Mouse (Mus musculus) cerebellum, adult 9-11 months (tissue): Measurements from ENCODE around the gene Ccin.

Experiments
- DNase-seq: peaks from one replicate; pipeline ENCODE4 v3.0.0; 2022

Gene Ccin

DNA sequence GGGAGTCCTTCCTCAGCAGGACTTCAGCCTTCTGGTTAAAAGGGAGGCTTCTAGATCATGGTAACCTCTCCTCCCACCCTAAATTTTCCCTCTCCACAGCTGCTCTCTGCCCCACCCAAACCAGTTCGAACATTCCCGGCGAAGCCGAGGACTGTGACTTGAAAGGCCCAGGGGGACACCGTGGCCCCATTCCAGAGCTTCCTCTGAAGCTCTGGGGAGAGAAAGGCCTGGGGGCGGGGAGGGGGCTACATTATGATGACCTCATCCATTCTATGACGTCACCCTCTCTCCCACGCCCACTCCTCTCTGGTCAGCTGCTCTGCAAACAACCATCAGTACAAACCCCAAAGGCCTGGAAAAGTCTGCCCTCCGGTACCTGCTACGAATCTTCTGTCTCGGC is at the start of gene Ccin:
TSS of gene Ccin (plus strand) at position 303 of the 400 bp plus-strand sequence.
- DNase-seq: no peak

DNA sequence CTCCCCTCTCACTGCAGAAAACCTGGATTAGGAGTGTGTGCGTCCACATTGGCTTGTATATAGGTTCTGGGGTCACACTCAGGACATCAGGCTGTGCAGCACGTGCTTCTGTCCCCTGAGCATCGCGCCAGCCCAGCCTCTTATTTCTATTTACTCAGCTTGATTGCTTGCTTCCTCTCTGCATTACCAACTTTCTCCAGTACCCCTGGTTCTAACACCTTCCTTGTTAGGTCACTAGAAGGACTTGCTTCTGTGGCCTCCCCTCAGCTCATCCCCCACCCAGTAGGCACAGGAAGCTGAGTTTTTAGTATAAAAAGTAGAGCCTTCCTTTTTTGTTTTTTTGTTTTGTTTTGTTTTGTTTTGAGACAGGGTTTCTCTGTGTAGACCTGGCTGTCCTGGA is 47.1 kb upstream of the Ccin start:
- DNase-seq: no peak

DNA sequence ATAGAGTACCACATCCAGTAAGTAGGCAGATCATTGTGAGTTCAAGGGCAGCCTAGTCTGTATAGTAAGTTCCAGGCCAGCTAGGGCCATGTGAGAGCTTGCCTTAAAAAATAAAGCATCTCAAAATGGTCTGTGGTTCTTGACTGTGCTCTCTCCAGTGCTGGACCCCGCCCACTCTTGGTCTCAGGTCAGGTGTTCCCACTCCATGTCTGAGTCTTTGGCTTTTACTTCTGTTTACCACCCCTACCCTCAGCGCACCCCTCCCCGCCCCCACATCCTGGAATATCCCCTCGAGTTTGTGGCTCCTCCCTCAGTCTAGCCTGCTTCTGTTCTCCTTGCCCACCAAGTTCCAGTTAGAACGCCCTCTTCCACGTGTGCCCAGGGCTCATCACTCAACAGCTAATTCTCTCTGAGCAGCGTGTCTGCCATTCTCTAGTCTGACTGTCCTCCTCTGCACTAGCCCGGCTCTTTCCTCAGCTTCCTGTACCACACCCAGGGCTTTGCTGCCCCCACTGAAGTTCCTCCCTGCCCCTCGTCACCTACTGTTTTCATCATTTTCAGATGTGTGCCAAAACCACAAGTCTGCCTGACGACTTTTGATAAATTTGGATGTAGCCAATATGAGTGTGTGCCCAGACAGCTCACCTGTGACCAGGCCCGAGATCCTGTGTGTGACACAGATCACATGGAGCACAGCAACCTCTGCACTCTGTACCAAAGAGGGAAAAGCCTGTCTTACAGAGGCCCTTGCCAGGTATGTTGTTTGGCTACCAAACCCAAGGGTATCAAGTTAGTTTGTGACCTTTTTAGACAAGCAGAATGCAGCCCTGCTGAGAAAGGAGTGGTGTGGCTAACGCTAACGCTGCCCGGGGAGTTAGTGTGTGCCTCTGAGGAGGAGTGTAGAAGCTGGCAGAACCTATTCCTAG is 46.3 kb upstream of the Ccin start:
- no peak for DNase-seq

DNA sequence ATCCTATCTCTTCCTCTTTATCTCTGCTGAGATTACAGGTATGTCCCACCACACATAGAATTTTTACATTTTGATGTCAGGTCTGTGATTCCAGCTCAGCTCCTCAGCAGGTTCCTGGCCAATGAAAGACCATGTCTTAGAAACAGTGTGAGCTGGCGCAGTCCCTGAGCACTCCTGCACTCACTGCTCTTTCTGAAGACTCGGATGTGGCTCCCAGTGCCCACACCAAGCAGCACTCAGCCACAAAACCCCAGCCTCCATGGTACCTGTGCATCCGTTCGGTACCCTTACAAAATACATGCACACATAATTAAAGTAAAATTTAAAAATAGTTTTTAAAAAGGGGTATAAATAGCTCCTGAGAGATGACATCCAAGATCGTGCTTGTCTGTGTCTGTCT is 42.0 kb upstream of the Ccin start:
- DNase-seq: no peak

DNA sequence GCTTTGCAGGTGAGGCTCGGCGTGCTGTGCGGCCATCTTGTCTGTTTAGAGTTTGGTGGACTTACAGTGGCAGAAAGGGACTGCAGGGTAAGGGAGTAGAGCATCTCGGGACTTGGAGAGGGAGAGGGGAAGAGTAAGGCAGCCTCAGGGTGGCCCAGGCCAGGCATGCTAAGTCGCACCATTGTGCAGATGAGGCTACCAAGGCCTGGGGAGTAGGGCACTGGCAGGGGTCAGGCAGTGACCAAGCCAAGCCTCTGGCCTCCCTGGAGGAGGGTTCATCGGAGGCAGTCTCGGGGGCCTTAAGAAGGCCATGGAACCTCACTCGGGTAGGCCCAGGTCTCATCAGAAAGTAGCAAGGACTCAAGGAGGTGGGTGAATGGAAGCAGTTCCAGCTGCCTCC is 40.9 kb upstream of the Ccin start:
- no peak for DNase-seq

DNA sequence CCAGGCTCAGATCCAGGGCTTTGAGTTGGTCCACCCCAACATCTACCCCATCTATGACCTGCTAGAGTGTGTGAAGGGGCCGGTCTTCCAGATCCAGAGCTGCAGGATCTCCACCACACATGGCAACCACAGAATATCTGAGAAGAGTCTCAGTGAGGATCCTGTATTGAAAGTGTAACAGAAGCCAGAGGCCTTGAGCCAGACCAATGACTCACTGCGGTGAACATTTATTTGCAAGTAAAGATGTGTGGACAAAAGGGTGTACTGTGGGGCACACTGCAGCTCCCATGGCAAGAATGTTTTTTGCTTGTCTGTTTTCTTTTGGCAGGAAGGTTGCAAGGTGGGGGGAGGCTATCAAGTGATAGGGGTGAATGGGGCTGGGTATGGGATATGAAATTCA is 35.7 kb upstream of the Ccin start:
- DNase-seq: no peak

DNA sequence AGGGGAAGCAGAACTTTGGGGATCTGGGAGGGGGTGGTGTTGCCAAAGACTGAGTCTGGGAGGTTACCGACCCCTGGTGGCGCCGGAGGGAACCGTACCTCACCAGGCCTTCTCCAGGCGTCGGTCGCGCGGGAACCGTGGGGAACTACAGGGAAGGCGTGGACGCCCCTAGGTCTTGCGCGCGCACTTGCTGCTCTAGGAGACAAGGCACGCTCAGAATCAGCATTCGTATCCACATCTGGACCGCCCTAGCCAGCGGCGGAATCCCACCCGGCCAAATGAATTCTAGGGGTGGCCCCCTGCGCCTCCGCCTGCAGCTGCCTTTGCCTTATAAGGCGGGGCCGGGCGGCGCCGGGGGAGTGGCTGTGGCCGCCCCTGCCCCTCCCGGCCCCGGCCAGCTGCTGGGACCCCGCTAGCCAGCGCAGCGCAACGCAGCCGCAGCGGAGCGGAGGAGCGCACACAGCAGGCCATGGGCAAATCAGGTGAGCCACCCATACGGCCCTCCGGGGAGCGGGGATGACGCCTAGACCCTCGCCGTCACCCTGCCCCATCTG is 25.9 kb upstream of the Ccin start, which contains the start of gene Glipr2:
TSS of gene Glipr2 (plus strand) at position 110 of the 554 bp plus-strand sequence.
- peak; percentile 8 for DNase-seq

DNA sequence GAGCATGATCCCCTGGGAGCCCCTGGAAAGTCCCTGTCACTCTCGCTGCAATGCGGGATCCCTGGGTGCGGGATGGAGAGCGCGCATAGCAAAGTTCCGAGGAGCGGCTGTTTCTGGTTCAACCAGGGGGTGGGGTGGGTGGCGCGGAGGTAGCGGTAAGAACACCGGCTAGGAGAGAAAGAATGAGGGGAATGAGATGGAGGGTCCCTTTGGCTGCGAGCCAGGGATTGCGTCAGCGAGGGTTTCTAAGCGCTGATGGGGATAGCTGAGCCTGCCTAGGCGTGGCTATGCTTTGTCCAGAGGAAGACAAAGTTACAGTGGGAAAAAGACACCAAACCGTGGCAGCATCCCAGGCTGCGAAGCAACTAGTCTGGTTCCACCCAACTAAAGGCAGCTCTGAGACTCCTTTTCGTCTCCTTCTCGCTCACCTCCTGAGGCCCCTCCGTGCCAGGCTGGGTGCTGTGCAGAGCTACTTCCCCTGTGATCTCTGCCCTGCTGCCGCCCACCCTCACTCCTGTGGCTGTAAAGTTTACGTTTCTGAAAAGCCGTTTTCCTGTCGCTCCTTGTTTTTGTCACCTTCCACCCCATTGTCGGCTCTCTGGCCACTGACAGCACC is 25.3 kb upstream of the Ccin start:
- no peak for DNase-seq

DNA sequence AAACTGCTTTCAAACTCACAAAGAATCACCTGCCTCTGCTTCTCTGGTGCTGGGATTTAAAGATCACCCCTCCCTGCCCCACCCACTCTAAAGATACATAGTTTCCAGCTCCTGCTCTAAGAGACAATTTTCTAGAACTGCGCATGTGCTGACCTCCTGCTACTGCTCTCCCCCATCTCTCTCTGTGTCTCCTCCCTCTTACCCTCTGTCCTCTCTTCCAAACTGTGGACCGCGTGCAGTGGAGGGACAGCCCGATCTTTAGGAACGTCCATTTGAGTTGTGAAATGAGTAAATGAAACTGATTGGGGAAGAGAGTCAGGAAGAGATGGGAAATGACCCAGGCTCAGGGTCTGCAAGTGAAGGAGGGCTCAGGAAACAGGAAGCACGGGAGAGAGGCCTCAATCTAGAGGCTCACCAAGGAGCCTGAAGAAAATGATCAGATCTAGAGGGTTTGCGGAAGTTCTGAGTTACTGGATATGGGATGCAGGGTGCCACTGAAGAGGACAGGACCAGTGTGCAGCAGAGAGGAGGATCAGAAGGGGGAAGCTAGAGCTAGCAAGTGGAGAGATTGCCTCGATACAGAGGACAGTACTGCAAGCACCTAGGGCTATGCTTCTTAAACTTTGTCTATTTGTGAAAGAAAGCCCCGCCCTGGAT is 23.6 kb upstream of the Ccin start:
- DNase-seq: no peak

DNA sequence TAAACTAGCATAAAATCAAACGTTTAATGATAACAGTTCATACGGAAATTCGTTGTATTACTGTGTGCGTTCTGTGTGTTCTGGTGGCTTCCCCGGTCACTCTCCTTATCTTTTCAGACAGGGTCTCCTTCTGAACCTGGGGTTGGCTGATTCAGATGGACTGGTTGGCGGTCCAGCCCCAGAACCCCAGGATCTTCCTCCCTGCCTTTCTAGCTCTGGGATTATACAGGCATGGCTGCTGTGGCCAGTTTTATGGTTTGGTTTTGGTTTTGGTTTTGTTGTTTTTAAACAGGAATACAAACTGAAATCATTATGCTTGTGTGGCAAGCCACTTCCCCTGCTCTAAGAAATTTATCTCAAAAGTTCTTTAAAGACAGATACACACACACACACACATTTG is 23.1 kb upstream of the Ccin start:
- DNase-seq: no peak

DNA sequence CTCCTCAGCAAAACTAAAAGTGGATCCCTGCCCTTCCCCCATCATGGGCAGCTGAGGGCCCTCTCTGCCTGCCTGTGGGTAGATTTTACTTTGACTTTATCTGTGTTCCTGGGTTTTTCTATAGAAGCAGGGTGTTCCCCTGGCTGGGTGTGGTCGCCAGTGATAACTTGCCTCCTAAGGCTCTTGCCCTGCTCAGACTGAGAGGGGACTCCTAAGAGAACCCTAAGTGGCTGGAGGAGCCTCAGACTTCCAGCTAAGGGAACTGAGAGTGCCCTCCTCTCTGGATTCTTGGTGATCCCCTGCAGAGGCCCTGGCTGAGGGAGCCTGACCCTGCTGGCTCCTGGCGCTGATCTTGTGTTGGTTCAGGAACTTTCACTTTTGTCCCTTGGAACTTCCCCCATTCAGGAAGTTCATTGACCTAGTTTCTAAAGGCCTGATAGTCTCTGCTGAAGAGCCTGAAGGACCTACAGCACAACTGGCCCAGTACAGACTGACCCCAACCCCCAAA is 18.9 kb upstream of the Ccin start:
- DNase-seq: no peak

DNA sequence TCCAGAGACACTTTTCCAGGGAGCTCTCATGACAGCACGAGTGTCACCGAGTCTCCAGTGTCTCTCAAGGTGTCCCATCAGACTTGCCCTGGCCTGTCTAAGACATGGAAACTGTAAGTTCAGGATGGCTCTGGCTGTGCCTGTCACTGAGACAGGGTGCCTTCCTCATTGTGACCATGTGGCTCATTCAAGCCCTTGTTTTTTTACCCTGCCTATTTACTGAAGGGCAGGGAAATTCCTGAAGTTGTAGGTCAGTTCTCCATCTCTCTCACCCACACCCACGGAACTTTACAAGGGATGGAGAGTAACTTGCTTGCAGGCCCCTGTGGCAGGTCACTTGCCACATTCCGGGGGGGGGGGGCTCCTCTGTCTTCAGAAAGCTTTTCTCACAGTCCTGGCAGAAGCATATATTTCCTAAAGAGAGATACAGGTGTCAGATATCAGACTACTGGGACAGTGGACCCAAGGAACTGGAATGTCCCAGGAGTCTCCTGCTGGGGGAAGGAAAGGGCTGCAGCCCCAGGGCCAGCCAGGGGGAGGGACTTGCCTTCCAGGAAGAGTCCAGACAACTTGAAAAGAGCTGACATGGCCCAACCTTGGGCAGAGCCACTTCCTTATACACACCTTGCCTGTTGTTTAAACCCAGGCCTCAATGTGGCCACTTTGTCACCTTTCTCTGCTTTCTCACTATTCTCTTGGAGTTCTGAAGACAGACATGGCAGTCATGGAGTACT is 18.2 kb upstream of the Ccin start:
- no peak for DNase-seq

DNA sequence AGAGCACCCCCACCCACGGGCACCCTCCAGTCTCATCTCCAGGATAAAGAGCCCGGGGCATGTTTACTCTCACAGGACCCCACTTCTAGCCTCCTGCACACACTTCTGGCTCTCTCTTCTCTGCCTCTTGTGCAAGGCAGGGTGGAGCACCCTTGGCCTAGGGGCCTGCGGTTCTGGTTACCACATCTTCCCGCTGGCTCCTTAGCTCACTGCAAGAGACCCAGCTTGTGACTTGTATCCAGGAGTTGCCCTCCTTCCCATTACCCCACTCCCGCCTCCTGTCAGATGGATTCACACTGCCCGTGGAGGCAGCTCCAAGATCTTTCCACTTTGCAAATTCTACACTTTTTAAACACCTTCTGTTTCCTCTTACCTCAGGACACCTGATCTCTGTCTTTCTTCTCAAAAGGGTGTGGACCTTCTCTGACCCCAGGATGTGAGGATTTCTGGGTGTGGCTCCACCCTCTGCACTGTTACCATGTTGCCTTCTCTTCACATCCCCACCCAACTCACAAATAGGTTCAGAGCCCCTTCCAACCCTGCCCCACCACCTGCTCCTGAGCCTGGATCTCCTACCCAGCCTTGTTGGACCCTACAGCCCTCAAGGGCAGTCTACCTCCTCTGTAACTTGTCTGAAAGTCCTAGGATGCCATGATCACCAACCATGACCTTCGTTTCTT is 17.3 kb upstream of the Ccin start:
- DNase-seq: no peak

DNA sequence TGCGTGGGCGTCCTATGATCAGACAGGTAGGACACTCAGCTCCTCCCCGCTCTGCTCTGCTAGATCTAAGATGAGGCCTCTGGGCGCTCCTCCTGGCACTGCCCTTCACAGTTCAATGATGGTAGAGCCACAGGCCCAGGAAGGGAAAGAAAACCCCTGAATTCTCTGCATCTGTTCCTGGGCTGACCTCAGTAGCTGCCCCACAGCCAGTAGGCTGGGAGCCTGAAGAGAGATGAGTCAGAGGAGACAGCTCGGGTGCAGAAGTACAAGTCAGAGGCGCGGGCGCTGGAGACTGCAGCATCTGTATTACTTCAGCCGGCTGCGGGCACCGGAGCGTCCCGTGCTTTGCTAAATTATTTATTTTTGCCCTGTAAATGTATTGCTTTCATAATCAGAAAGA is 14.6 kb upstream of the Ccin start:
- peak; percentile 44 for DNase-seq

DNA sequence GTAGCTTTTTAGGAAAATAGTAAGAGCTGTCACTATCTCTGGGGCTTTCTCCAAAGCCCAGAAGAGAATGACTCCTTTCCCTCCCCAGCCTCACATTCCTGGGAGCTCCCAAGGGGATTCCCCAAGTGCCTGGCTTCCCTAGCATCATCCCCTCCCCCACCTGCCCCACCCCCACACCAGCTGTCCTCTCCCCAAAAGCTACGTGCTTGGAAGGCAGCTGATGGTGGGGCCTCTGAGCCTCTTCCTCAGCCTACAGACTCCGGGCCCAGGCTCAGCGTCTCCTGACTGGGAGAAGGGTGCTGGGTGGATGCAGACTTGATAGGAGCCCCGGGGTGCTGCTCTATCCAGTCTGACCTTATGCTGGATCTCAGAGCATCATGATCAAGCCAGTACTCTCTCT is 13.9 kb upstream of the Ccin start:
- DNase-seq: no peak

DNA sequence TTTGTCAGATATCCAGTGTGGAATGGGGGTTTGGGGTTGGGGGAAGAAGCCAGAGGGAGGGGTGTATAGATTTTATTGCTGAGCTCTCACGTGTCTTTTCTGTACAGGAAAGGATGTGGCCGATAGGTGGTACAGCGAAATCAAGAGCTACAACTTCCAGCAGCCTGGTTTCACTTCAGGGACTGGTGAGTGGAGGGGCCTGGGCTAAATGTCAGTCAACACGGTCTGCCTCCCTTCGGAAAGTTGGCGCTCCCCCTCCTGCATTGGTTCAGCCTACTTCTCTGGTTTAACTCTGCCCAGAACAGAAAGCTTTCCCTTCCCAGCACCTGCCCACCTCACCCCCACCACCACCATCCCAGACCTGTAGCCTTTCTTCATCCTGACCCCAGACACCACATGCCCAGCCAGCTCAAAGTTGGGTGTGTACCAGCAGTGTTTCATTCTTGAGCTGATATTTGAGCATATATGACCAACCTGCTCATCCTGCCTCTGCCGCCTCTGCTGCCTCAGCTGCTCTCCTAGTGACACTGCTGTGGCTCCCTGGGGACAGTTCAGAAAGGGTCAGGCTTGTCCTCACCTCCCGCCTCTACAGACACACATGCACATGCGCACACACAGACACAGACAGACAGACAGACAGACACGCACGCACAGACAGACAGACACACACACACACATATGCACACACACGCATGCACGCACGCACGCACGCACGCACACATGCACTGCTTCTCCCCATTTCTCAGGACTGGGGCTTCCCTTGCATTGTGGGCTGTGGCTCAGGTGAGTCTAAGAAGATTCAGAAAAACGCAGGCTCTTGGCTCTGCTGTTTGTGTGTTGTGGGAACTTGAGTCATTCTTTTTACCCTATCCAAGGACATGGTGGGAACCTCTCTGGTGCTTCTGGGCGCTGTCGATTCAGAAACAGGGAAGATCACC is 12.6 kb upstream of the Ccin start:
- DNase-seq: no peak

DNA sequence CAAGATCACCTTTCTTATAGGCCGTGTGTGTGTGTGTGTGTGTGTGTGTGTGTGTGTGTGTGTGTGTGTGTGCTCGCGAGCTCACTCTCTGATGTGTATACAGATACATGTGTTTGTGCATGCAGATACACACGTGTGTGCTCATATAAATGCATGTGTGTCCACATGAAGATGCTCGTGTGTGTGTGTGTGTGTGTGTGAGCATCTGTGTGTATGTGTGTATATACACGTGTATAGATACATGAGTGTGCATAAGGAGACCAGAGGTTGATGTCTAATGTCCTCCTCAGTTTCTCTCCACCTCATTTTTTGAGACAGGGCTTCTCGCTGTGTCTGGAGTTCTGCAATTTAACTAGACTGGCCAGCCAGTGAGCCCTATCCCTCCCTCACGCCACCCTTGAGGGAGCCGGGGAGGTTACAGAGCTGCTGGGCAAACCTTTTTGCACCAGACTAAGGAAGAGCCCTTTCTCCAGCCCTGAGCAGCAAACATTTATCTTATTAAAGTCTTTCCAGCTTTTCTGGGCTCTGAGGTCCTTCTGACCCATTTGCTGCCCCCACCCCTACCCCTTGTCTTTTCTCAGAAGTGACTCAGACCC is 11.6 kb upstream of the Ccin start:
- DNase-seq: no peak

DNA sequence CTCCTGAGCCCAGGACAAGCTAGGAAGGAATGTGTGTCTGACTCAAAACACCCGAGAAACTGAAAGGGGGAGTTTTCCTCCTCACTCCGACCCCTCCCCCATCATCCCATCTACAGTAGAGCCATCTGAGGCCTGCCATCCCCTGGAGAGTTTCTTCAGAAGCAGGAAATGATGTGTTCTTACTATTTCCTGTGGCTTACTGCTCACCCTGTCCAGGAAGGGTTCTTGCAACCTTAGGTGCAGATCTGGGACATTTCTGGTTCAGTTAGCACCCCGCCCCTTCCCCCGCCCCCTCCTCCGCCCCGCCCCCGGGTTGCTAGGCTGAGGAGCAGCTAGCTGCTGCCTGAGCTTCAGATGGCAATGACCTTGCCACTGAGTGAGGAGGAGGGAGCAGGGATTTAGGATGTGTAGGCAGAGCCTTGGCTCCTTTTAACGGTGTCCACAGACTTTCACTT is 11.1 kb upstream of the Ccin start:
- DNase-seq: no peak

DNA sequence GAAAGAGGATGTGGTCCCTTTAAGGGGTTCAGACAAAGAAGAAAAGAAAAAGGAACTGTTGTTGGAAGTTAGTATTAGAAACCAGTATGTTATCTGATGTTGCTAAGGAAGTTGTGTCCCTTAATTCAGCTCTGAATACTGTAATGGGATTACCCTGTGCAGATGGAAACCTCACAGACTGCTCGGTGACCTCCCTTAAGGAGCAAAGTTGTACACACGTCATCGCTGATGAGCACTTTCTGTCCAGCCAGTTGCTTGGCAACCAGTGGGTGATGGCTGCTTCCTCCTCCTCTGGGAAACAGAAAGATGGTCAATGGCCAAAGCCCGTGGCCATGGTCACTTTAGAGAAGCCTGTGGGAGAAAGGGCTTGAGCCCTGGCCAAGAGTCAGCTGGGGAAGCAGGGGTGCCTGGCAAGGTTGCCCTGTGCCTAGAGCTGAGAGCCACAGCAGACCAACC is 9.7 kb upstream of the Ccin start:
- DNase-seq: peak; percentile 52

DNA sequence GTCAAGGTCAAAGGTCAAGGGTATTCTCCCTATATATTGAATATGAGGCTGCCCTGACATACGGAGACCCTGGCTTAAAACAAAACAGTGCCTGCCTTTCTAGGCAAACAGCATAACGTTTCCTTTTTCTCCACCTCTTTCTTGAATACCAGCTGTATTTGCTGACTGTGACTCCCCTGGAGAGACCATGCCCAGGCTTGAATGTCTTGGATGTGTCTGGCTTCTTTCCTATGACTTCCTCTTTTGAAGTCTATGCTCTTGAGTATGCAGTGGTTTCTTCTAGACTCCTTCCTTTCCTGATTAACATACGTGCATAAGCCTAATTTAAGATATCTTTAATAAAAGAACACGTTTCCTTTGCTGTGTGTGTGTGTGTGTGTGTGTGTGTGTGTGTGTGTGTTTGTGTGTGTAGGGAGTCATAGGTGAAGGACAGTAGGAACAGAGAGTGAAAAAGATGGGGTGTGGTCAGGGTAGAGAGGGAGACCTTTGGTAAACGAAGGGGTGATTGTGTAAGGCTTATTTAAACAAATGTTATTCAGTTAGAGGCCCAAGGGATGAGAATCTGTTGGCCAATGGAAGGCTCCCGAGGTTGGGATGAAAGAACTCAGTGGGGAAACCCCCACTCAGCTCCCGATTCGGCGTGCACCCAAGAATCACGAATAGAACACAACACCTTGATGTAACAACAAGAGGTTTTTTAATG is 8.2 kb upstream of the Ccin start:
- DNase-seq: no peak
